Comparison of ENCODE assay signal across 14 mouse cellular contexts in the genomic region with DNA sequence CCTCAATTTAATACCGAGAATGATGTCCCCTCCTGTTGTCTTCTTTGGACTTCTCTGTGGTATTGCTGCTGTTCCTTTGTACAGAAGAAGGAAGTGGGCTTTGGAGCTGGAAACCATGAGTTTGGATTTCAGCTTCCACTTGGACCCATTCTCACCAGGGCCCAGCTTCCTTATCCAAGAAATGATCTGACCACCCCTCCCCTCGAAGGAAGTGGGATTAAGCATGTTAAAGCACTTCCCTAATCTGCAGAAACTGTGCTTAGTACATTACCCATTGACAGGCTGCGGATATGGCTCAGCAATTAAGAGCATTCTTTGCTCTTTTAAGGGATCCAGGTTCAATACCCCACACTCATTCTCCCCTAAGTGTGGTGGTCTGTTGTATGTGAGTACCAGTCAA.
"Had no signal": no experiment of that assay in that cellular context is flagged by ENCODE, and none has a peak within 500 bp of the region (broad histone marks: within the 10 kb centered on the region; RNA-seq: fewer than 3 reads in every experiment).

No protein-coding gene starts in this region.

- DNase-seq: gastrocnemius, postnatal 14 days; gastrocnemius, postnatal 36 days; heart, adult 18-20 months; heart, postnatal 14 days; heart, postnatal 36 days; kidney, adult 11 months; kidney, adult 2 months; kidney, adult 9 months; kidney, postnatal 25 days; kidney, postnatal 4 days; left cerebral cortex, postnatal 4 days had no signal

- ATAC-seq: hindbrain, postnatal 0 days; intestine, embryonic 16.5 days; liver, embryonic 12.5 days had no signal
